Mouse (Mus musculus) liver, adult 2 months (tissue): ENCODE measurements around the gene Rapgef5.

ENCODE experiments used
- CTCF ChIP-seq: fragments of 200-500 bp; IDR thresholded peaks from 2 replicates; pipeline ENCODE4 v1.5.1; 2011; ENCODE audit warnings: low read depth, low read length, control low read depth
- POLR2A ChIP-seq: fragments of 200-500 bp; IDR thresholded peaks from 2 replicates; pipeline ENCODE4 v1.6.1; 2011; ENCODE audit warnings: low read length, control low read depth; ENCODE audit not compliant: insufficient read depth; ENCODE audit errors: extremely low read depth

DNA sequence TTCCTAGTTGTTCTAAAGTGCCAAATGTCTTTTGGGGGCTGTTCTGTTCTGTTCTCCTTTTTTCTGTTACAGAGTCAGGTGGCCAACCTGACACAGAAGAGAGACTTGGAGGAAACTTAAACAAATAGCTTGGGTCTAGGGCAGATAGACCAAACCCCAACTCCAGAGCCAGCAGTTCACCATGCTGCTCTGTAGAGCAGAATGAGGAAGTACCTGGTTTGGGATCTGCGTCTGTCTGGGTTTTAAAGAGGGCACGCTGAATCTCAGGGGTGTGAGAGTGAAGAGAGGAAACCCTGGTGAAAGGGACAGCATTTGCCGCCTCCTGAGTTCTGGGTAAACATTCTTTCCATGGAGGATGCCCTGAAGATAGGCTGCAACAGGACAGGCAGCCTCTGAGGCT, 219.9 kb downstream of the Rapgef5 start:
- TF ChIP-seq POLR2A (no peak), CTCF (no peak)
